Comparison of ENCODE assay signal across 23 mouse cellular contexts in genomic region chr6:31389716-31390115, GRCm38 (mm10). TPM values are rescaled to one million over a fixed set of nuclear protein-coding genes. Genes with fewer than 3 reads are reported as not detected.
DNase-seq lines count a peak whose midpoint lies in the region; ATAC-seq and TF ChIP-seq lines count a peak whose summit lies in the region.
"Had no signal": no experiment of that assay in that cellular context is flagged by ENCODE, and none has a peak within 500 bp of the region (broad histone marks: within the 10 kb centered on the region; RNA-seq: fewer than 3 reads in every experiment).

No protein-coding gene starts in this region.

- H3K27ac ChIP-seq in heart, embryonic 10.5 days: no peak overlapping the region
- H3K27ac ChIP-seq in hindbrain, postnatal 0 days: no peak overlapping the region
- no peak overlapping the region for H3K27ac ChIP-seq in hindbrain, embryonic 14.5 days
- H3K27ac ChIP-seq: embryonic facial prominence, embryonic 12.5 days; forebrain, embryonic 12.5 days; kidney, embryonic 15.5 days; limb, embryonic 15.5 days; liver, embryonic 14.5 days; midbrain, embryonic 15.5 days; neural tube, embryonic 13.5 days had no signal

- peaks cover 17% of the 10 kb centered on the region for H3K4me1 ChIP-seq in heart, embryonic 10.5 days
- H3K4me1 ChIP-seq in hindbrain, postnatal 0 days (ENCODE audit: insufficient read depth, low read length): no peaks in the 10 kb centered on the region
- no peaks in the 10 kb centered on the region for H3K4me1 ChIP-seq in hindbrain, embryonic 14.5 days (replicated peaks; ENCODE audit: control insufficient read depth, insufficient read depth, low read length)
- H3K4me1 ChIP-seq: embryonic facial prominence, embryonic 12.5 days; forebrain, embryonic 12.5 days; limb, embryonic 15.5 days; midbrain, embryonic 15.5 days; neural tube, embryonic 13.5 days had no signal

- H3K9ac ChIP-seq in hindbrain, postnatal 0 days (replicated peaks; ENCODE audit: low read length): no peak overlapping the region
- no peak overlapping the region for H3K9ac ChIP-seq in hindbrain, embryonic 14.5 days
- H3K9ac ChIP-seq: embryonic facial prominence, embryonic 12.5 days; forebrain, embryonic 12.5 days; kidney, embryonic 15.5 days; limb, embryonic 15.5 days; liver, embryonic 14.5 days; lung, embryonic 14.5 days; midbrain, embryonic 15.5 days; neural tube, embryonic 13.5 days had no signal

- ATAC-seq in hindbrain, postnatal 0 days: peak; percentile 61; the same call in 1 of the 2 replicates
- no peak for ATAC-seq in hindbrain, embryonic 14.5 days (ENCODE audit: low FRiP score)
- ATAC-seq: midbrain, embryonic 15.5 days had no signal

- no peaks in the 10 kb centered on the region for H3K9me3 ChIP-seq in heart, embryonic 10.5 days
- H3K9me3 ChIP-seq in hindbrain, postnatal 0 days (ENCODE audit: low read length): 0 out of 2 replicates have a peak, but pooled peaks cover 2% of the 10 kb centered on the region
- H3K9me3 ChIP-seq in hindbrain, embryonic 14.5 days (ENCODE audit: control insufficient read depth, low read length): no peaks in the 10 kb centered on the region
- H3K9me3 ChIP-seq: embryonic facial prominence, embryonic 12.5 days; forebrain, embryonic 12.5 days; kidney, embryonic 15.5 days; limb, embryonic 15.5 days; midbrain, embryonic 15.5 days; neural tube, embryonic 13.5 days had no signal

- H3K4me3 ChIP-seq in heart, embryonic 10.5 days: no peak overlapping the region
- H3K4me3 ChIP-seq in hindbrain, postnatal 0 days (ENCODE audit: low read length): no peak overlapping the region
- H3K4me3 ChIP-seq in hindbrain, embryonic 14.5 days (replicated peaks; ENCODE audit: low read length): no peak overlapping the region
- H3K4me3 ChIP-seq: embryonic facial prominence, embryonic 12.5 days; forebrain, embryonic 12.5 days; kidney, embryonic 15.5 days; limb, embryonic 15.5 days; midbrain, embryonic 15.5 days; myocyte; neural tube, embryonic 13.5 days had no signal

- peak; percentile 31 for DNase-seq in adrenal gland, adult 2 months
- no peak for DNase-seq in adrenal gland, postnatal 36 days
- peak; percentile 79 for DNase-seq in heart, adult 11 months
- no peak for DNase-seq in heart, embryonic 10.5 days (ENCODE audit: low spot score)
- peak; percentile 53 for DNase-seq in hindbrain, postnatal 0 days (ENCODE audit: low spot score)
- DNase-seq in hindbrain, embryonic 14.5 days (ENCODE audit: low spot score): no peak
- peak; percentile 37 for DNase-seq in NIH3T3 (ENCODE audit: low read depth)
- no peak for DNase-seq in spleen, postnatal 10 days (ENCODE audit: low spot score in 2 of 2)
- DNase-seq: cerebellum, adult 11-12 months; cerebellum, postnatal 14 days; gastrocnemius, postnatal 14 days; layer of hippocampus, postnatal 36 days; lung, embryonic 14.5 days; retina, postnatal 1 day; thymus, postnatal 25 days had no signal

- no peaks in the 10 kb centered on the region for H3K36me3 ChIP-seq in heart, embryonic 10.5 days
- H3K36me3 ChIP-seq in hindbrain, postnatal 0 days (ENCODE audit: insufficient read depth, low read length): no peaks in the 10 kb centered on the region
- H3K36me3 ChIP-seq in hindbrain, embryonic 14.5 days (replicated peaks; ENCODE audit: control insufficient read depth, insufficient read depth): no peaks in the 10 kb centered on the region
- H3K36me3 ChIP-seq: embryonic facial prominence, embryonic 12.5 days; forebrain, embryonic 12.5 days; kidney, embryonic 15.5 days; limb, embryonic 15.5 days; midbrain, embryonic 15.5 days; neural tube, embryonic 13.5 days had no signal

- WGBS in heart, embryonic 10.5 days: 83% methylated on average over 6 of the region's 6 CpGs
- WGBS in hindbrain, postnatal 0 days: 49% methylated on average over 6 of the region's 6 CpGs
- 81% methylated on average over 6 of the region's 6 CpGs for WGBS in hindbrain, embryonic 14.5 days

- H3K4me2 ChIP-seq in hindbrain, postnatal 0 days (ENCODE audit: low read depth, low read length): no peak overlapping the region
- no peak overlapping the region for H3K4me2 ChIP-seq in hindbrain, embryonic 14.5 days (replicated peaks)
- H3K4me2 ChIP-seq: embryonic facial prominence, embryonic 12.5 days; forebrain, embryonic 12.5 days; kidney, embryonic 15.5 days; limb, embryonic 15.5 days; lung, embryonic 14.5 days; midbrain, embryonic 15.5 days; neural tube, embryonic 13.5 days had no signal

- H3K27me3 ChIP-seq in heart, embryonic 10.5 days (ENCODE audit: insufficient read depth, poor library complexity, severe bottlenecking): no peaks in the 10 kb centered on the region
- no peaks in the 10 kb centered on the region for H3K27me3 ChIP-seq in hindbrain, postnatal 0 days (ENCODE audit: insufficient read depth, low read length)
- no peaks in the 10 kb centered on the region for H3K27me3 ChIP-seq in hindbrain, embryonic 14.5 days (ENCODE audit: control insufficient read depth, insufficient read depth, low read length)
- H3K27me3 ChIP-seq: embryonic facial prominence, embryonic 12.5 days; forebrain, embryonic 12.5 days; kidney, embryonic 15.5 days; limb, embryonic 15.5 days; midbrain, embryonic 15.5 days; neural tube, embryonic 13.5 days had no signal

- TF ChIP-seq CTCF in hindbrain, postnatal 0 days (IDR thresholded peaks at IDR 0.05; ENCODE audit: low read depth): no peak

RNA-seq across cellular contexts. Expression of gene Mkln1, which starts 8.8 kb away (rescaled TPM):
- 100 to 1,000 TPM; 155 to 192 TPM for total RNA-seq in adrenal gland, adult 2 months (2021)
- 15.6 and 34.5 TPM in 2 replicates for polyA plus RNA-seq in adrenal gland, adult 2 months (2012; rRNA removed)
- 100 to 1,000 TPM; 182 to 208 TPM for total RNA-seq in adrenal gland, postnatal 36 days (2021)
- 210 and 228 TPM in 2 replicates for polyA plus RNA-seq in heart, embryonic 10.5 days (2016; fragmentation: Nextera tagmentation; extraction: Ambion mirVana)
- total RNA-seq in hindbrain, postnatal 0 days (2014; rRNA removed): 48.7 and 53.4 TPM in 2 replicates
- 88.3 and 89.6 TPM in 2 replicates for polyA plus RNA-seq in hindbrain, postnatal 0 days (2015; fragmentation: Nextera tagmentation; extraction: Ambion mirVana)
- polyA plus RNA-seq in hindbrain, embryonic 14.5 days (2014; fragmentation: Nextera tagmentation; extraction: Ambion mirVana): 131 and 136 TPM in 2 replicates

Comparison
In these comparisons a context has a peak if more than half of its experiments do, and no peak if none do; other contexts are left out.
1. DNase-seq: peak in adrenal gland, adult 2 months (single experiment), heart, adult 11 months (single experiment), hindbrain, postnatal 0 days (single experiment) and NIH3T3 (single experiment); none in adrenal gland, postnatal 36 days (0 of 2), heart, embryonic 10.5 days (single experiment), hindbrain, embryonic 14.5 days (single experiment) and spleen, postnatal 10 days (0 of 2).